In the genomic region with DNA sequence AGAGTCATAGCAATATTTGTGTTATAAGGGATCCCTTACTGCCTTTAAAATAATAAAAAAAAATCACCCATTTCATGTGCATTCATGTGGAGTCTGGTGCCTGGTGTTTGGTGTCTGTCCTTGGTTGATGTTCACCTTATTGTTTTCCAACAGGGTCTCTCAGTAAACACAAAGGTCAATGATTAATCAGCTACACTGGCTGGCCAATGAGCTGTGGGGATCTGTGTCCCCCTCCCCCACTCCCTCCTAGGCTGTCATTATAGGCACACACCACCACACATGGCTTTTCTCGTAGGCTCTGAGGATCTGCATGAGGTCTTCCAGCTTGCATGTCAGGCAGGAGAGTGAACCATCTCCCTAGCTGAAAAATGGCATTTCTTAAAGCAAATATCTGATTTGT, we compare ENCODE assay signal across 25 mouse cellular contexts. TPM values are rescaled to one million over a fixed set of nuclear protein-coding genes. Genes with fewer than 3 reads are reported as not detected.
DNase-seq lines count a peak whose midpoint lies in the region; ATAC-seq and TF ChIP-seq lines count a peak whose summit lies in the region.
"Had no signal": no experiment of that assay in that cellular context is flagged by ENCODE, and none has a peak within 500 bp of the region (broad histone marks: within the 10 kb centered on the region; RNA-seq: fewer than 3 reads in every experiment).

No protein-coding gene starts in this region.

- H3K36me3 ChIP-seq in kidney, adult 2 months (ENCODE audit: control insufficient read depth, insufficient read depth, low read length) = no peaks in the 10 kb centered on the region
- no peaks in the 10 kb centered on the region for H3K36me3 ChIP-seq in kidney, postnatal 0 days (ENCODE audit: insufficient read depth, low read length)
- no peaks in the 10 kb centered on the region for H3K36me3 ChIP-seq in liver, embryonic 15.5 days (replicated peaks)
- H3K36me3 ChIP-seq in heart, embryonic 12.5 days = no peaks in the 10 kb centered on the region
- H3K36me3 ChIP-seq: embryonic facial prominence, embryonic 10.5 days; limb, embryonic 12.5 days; lung, embryonic 15.5 days had no signal

- intact Hi-C loops in left cerebral cortex, postnatal 25 days (cut with DNase I) = no loop called here

- 38% methylated on average over 1 of the region's 1 CpGs for WGBS in kidney, adult 2 months
- WGBS in kidney, postnatal 0 days = 27% methylated on average over 1 of the region's 1 CpGs
- 25% methylated on average over 1 of the region's 1 CpGs for WGBS in liver, embryonic 15.5 days (ENCODE audit: insufficient replicate concordance)
- 30% methylated on average over 1 of the region's 1 CpGs for WGBS in heart, embryonic 12.5 days

- H3K9me3 ChIP-seq in kidney, postnatal 0 days (replicated peaks; ENCODE audit: low read length) = no peaks in the 10 kb centered on the region
- no peaks in the 10 kb centered on the region for H3K9me3 ChIP-seq in liver, embryonic 15.5 days (replicated peaks)
- no peaks in the 10 kb centered on the region for H3K9me3 ChIP-seq in heart, embryonic 12.5 days (replicated peaks)
- H3K9me3 ChIP-seq: embryonic facial prominence, embryonic 10.5 days; forebrain, embryonic 15.5 days; limb, embryonic 12.5 days; lung, embryonic 15.5 days had no signal

- H3K27me3 ChIP-seq in kidney, adult 2 months (replicated peaks; ENCODE audit: control insufficient read depth, insufficient read depth, low read length) = no peaks in the 10 kb centered on the region
- no peaks in the 10 kb centered on the region for H3K27me3 ChIP-seq in kidney, postnatal 0 days (ENCODE audit: insufficient read depth, low read length)
- H3K27me3 ChIP-seq in liver, embryonic 15.5 days = no peaks in the 10 kb centered on the region
- H3K27me3 ChIP-seq in heart, embryonic 12.5 days (replicated peaks) = peaks cover 13% of the 10 kb centered on the region; the same call in 1 of the 2 replicates
- H3K27me3 ChIP-seq: forebrain, embryonic 15.5 days; lung, embryonic 15.5 days had no signal

- H3K27ac ChIP-seq in kidney, adult 2 months (ENCODE audit: insufficient read depth, low read depth, low read length) = no peak overlapping the region
- no peak overlapping the region for H3K27ac ChIP-seq in kidney, postnatal 0 days
- peak overlapping the region; percentile 70 for H3K27ac ChIP-seq in liver, embryonic 15.5 days (replicated peaks)
- no peak overlapping the region for H3K27ac ChIP-seq in heart, embryonic 12.5 days (ENCODE audit: poor library complexity, severe bottlenecking)
- H3K27ac ChIP-seq: embryonic facial prominence, embryonic 10.5 days; forebrain, embryonic 15.5 days; hindbrain, embryonic 14.5 days; limb, embryonic 12.5 days; lung, embryonic 15.5 days had no signal

- no peak for TF ChIP-seq POLR2A in kidney, adult 2 months (IDR thresholded peaks at IDR 0.05; ENCODE audit: low read depth, low read length)

- peak; percentile 61 for DNase-seq in kidney, adult 2 months
- no peak for DNase-seq in kidney, postnatal 0 days (ENCODE audit: low spot score)
- DNase-seq in liver = peak; percentile 41
- DNase-seq in gastrocnemius, adult 8-10 months (ENCODE audit: low spot score in 2 of 2) = no peak
- DNase-seq in left cerebral cortex, postnatal 25 days (ENCODE audit: low spot score in 2 of 2) = no peak
- DNase-seq: adrenal gland, postnatal 14 days; cerebellum, adult 8-10 months; gastrocnemius, postnatal 10 days; heart, adult 11 months; heart, postnatal 36 days; lung, postnatal 4 days; right cerebral cortex, postnatal 4 days; thymus, postnatal 25 days had no signal

- H3K4me1 ChIP-seq in kidney, adult 2 months (ENCODE audit: control insufficient read depth, insufficient read depth, low read length) = 0 out of 2 replicates have a peak, but pooled peaks cover 5% of the 10 kb centered on the region
- H3K4me1 ChIP-seq in kidney, postnatal 0 days (replicated peaks; ENCODE audit: insufficient read depth, low read length) = no peaks in the 10 kb centered on the region
- H3K4me1 ChIP-seq in liver, embryonic 15.5 days (replicated peaks) = peaks cover 5% of the 10 kb centered on the region
- H3K4me1 ChIP-seq in heart, embryonic 12.5 days (replicated peaks) = no peaks in the 10 kb centered on the region
- H3K4me1 ChIP-seq: embryonic facial prominence, embryonic 10.5 days; limb, embryonic 12.5 days; lung, embryonic 15.5 days had no signal

- H3K4me3 ChIP-seq in kidney, adult 2 months (ENCODE audit: insufficient read depth, low read depth, low read length) = no peak overlapping the region
- H3K4me3 ChIP-seq in kidney, postnatal 0 days (replicated peaks; ENCODE audit: low read depth, low read length) = no peak overlapping the region
- H3K4me3 ChIP-seq in liver, embryonic 15.5 days (replicated peaks) = no peak overlapping the region
- no peak overlapping the region for H3K4me3 ChIP-seq in heart, embryonic 12.5 days
- H3K4me3 ChIP-seq: embryonic facial prominence, embryonic 10.5 days; forebrain, embryonic 15.5 days; limb, embryonic 12.5 days; lung, embryonic 15.5 days had no signal

- TF ChIP-seq CTCF in kidney, adult 2 months (conservative IDR thresholded peaks at IDR 0.05; ENCODE audit: insufficient read depth, insufficient read length, low read depth, low read length) = no peak
- TF ChIP-seq CTCF in kidney, postnatal 0 days (IDR thresholded peaks at IDR 0.05; ENCODE audit: low read depth) = no peak

- ATAC-seq in kidney, postnatal 0 days (replicated peaks; ENCODE audit: low FRiP score, low read depth) = peak; percentile 74
- peak; percentile 79 for ATAC-seq in liver, embryonic 15.5 days (ENCODE audit: insufficient read depth)
- ATAC-seq in monocyte, adult 5-6 weeks (replicated peaks; ENCODE audit: insufficient number of reproducible peaks, low FRiP score, low TSS enrichment, poor library complexity, severe bottlenecking) = no peak
- ATAC-seq in heart, embryonic 12.5 days (ENCODE audit: insufficient number of reproducible peaks, low FRiP score) = no peak
- ATAC-seq: CD4-positive, CD25-positive, alpha-beta regulatory T cell, adult 4 months; forebrain, embryonic 15.5 days; inflammation-experienced regulatory T-cells, adult 6 months; midbrain, embryonic 16.5 days had no signal

- no peak overlapping the region for H3K9ac ChIP-seq in kidney, postnatal 0 days (ENCODE audit: low read depth, low read length)
- no peak overlapping the region for H3K9ac ChIP-seq in liver, embryonic 15.5 days
- H3K9ac ChIP-seq in heart, embryonic 12.5 days = no peak overlapping the region
- H3K9ac ChIP-seq: forebrain, embryonic 15.5 days; hindbrain, embryonic 14.5 days; limb, embryonic 12.5 days; lung, embryonic 15.5 days had no signal

- H3K4me2 ChIP-seq in kidney, postnatal 0 days (ENCODE audit: low read length) = no peak overlapping the region
- 0 out of 2 replicates have a peak overlapping the region, but pooled peaks have one; percentile 15 for H3K4me2 ChIP-seq in liver, embryonic 15.5 days
- no peak overlapping the region for H3K4me2 ChIP-seq in heart, embryonic 12.5 days
- H3K4me2 ChIP-seq: forebrain, embryonic 15.5 days; hindbrain, embryonic 14.5 days; limb, embryonic 12.5 days; lung, embryonic 15.5 days had no signal

RNA-seq across cellular contexts. Expression of gene Ube2ql1, which starts 38.9 kb away (rescaled TPM):
- polyA plus RNA-seq in kidney, adult 2 months (2012; rRNA removed) = 1.2 and 1.8 TPM in 2 replicates
- 0.21 and 0.38 TPM in 2 replicates for polyA plus RNA-seq in kidney, postnatal 0 days (2015; fragmentation: Nextera tagmentation; extraction: Ambion mirVana)
- 0.05 and 0.16 TPM in 2 replicates for polyA plus RNA-seq in liver, embryonic 15.5 days (2015; fragmentation: Nextera tagmentation; extraction: Ambion mirVana)
- total RNA-seq in gastrocnemius, adult 8-10 months (2022) = under 1 TPM; 0.40 to 0.94 (median 0.55) TPM
- not detected in 3 replicates for total RNA-seq in monocyte, adult 5-6 weeks (2017)
- 0.54 and 0.70 TPM in 2 replicates for polyA plus RNA-seq in heart, embryonic 12.5 days (2016; fragmentation: Nextera tagmentation; extraction: Ambion mirVana)
- total RNA-seq in left cerebral cortex, postnatal 25 days (2021) = 100 to 1,000 TPM; 204 to 227 TPM
- total RNA-seq: common myeloid progenitor, adult 5-6 weeks had no signal
- polyA plus RNA-seq: CD4-positive, CD25-positive, alpha-beta regulatory T cell, adult 4 months; inflammation-experienced regulatory T-cells, adult 6 months had no signal

Comparison
In these comparisons a context has a peak if more than half of its experiments do, and no peak if none do; other contexts are left out.
1. DNase-seq: peak in kidney, adult 2 months (single experiment) and liver (single experiment); none in kidney, postnatal 0 days (single experiment), gastrocnemius, adult 8-10 months (0 of 2) and left cerebral cortex, postnatal 25 days (0 of 2).
2. ATAC-seq: peak in kidney, postnatal 0 days (single experiment) and liver, embryonic 15.5 days (single experiment); none in monocyte, adult 5-6 weeks (single experiment) and heart, embryonic 12.5 days (single experiment).